Mouse (Mus musculus) kidney, embryonic 16.5 days (tissue): ENCODE data around the gene Ccdc12. TPM values are rescaled to one million over a fixed set of nuclear protein-coding genes. Genes with fewer than 3 reads are reported as not detected.

Experiments used
- microRNA-seq: library from miRNA; unstranded; fragments of <30 nt; microRNA quantifications from one replicate; pipeline ENCODE4, GENCODE M21; 2016
- polyA plus RNA-seq: library from polyadenylated mRNA; unstranded; fragments of >200 nt; fragmentation: Nextera tagmentation; extraction: Ambion mirVana; gene quantifications from 2 replicates; pipeline ENCODE4 v1.2.1, GENCODE M21; 2015

Ccdc12 gene
- polyA plus RNA-seq, 1 experiment from 2014 or later: 155 TPM

Small RNA genes within 50 kb of the gene (microRNA-seq; reads per million reads assigned to microRNA genes)
- gene Mir8107: not detected

Other genes starting within 250 kb of the Ccdc12 start
- 15.8 and 20.7 TPM in 2 replicates for gene Ptpn23, start 248.3 kb upstream of the Ccdc12 start, polyA plus RNA-seq
- gene Ngp, start 236.8 kb upstream of the Ccdc12 start, polyA plus RNA-seq: 3.4 and 4.8 TPM in 2 replicates
- 9.3 and 11.6 TPM in 2 replicates for gene Klhl18, start 179.8 kb upstream of the Ccdc12 start, polyA plus RNA-seq
- 1.4 and 1.7 TPM in 2 replicates for gene Kif9, start 179.5 kb upstream of the Ccdc12 start, polyA plus RNA-seq
- 30.6 and 35.8 TPM in 2 replicates for gene Setd2, start 123.9 kb upstream of the Ccdc12 start, polyA plus RNA-seq
- gene Nradd, start 32.1 kb upstream of the Ccdc12 start, polyA plus RNA-seq: 60.0 and 61.4 TPM in 2 replicates
- 4.8 and 5.0 TPM in 2 replicates for gene Nbeal2, start 2.3 kb upstream of the Ccdc12 start, polyA plus RNA-seq
- gene Myl3, start 85.4 kb downstream of the Ccdc12 start, polyA plus RNA-seq: 1.5 and 3.6 TPM in 2 replicates
- 98.8 and 108 TPM in 2 replicates for gene Pth1r, start 90.6 kb downstream of the Ccdc12 start, polyA plus RNA-seq
- not detected in 2 replicates for gene Prss42, start 141.7 kb downstream of the Ccdc12 start, polyA plus RNA-seq
- gene Prss44, start 157.5 kb downstream of the Ccdc12 start, polyA plus RNA-seq: not detected in 2 replicates
- gene Prss43, start 170.2 kb downstream of the Ccdc12 start, polyA plus RNA-seq: not detected in 2 replicates
- not detected in 2 replicates for gene Prss45, start 178.1 kb downstream of the Ccdc12 start, polyA plus RNA-seq
- gene Prss46, start 188.0 kb downstream of the Ccdc12 start, polyA plus RNA-seq: not detected in 2 replicates
- gene Prss50, start 201.5 kb downstream of the Ccdc12 start, polyA plus RNA-seq: 0.48 and 0.94 TPM in 2 replicates
- 5.8 and 6.1 TPM in 2 replicates for gene Als2cl, start 223.4 kb downstream of the Ccdc12 start, polyA plus RNA-seq
- gene Tmie, start 223.6 kb downstream of the Ccdc12 start, polyA plus RNA-seq: 1.9 and 2.1 TPM in 2 replicates